Mouse (Mus musculus) cerebellum, adult 2 months (tissue): ENCODE data around the gene Megf11. TPM values are rescaled to one million over a fixed set of nuclear protein-coding genes. Genes with fewer than 3 reads are reported as not detected.

ENCODE experiments used
- DNase-seq, 2 experiments: peaks; one replicate each; pipeline ENCODE4 v3.0.0; 2021
- H3K27ac ChIP-seq: fragments of 200-500 bp; 2 replicates; pipeline ENCODE4 v1.5.1; 2012; ENCODE audit warnings: low read length, control low read depth, inconsistent platforms; ENCODE audit not compliant: insufficient read depth
- H3K27me3 ChIP-seq: fragments of 200-500 bp; 2 replicates; pipeline ENCODE4 v1.6.1; 2012; ENCODE audit warnings: inconsistent platforms, mild to moderate bottlenecking, low read length, moderate library complexity; ENCODE audit not compliant: control insufficient read depth, insufficient read depth
- H3K4me1 ChIP-seq: fragments of 200-500 bp; 2 replicates; pipeline ENCODE4 v1.6.1; 2011; ENCODE audit warnings: low read length; ENCODE audit not compliant: control insufficient read depth, insufficient read depth
- H3K4me3 ChIP-seq: fragments of 200-500 bp; replicated peaks from 2 replicates; pipeline ENCODE3; 2011; ENCODE audit warnings: mild to moderate bottlenecking, low read depth, low read length, control low read depth; ENCODE audit not compliant: insufficient read depth
- CTCF ChIP-seq: fragments of 200-500 bp; IDR thresholded peaks from 2 replicates; pipeline ENCODE4 v1.5.1; 2011; ENCODE audit warnings: low read depth, mild to moderate bottlenecking, control low read depth, low read length, moderate library complexity, borderline replicate concordance; ENCODE audit not compliant: insufficient read depth
- POLR2A ChIP-seq: fragments of 200-500 bp; IDR thresholded peaks from 2 replicates; pipeline ENCODE4 v1.6.1; 2011; ENCODE audit warnings: low read length, control low read depth, borderline replicate concordance; ENCODE audit not compliant: insufficient read depth
- WGBS: fragments of 180-500 bp; shearing (Covaris S2); methylation state at CpG from one replicate; pipeline ENCODE4 v1.1.7; 2018; 5-methylcytosine and 5-hydroxymethylcytosine counted together
- polyA plus RNA-seq: library from polyadenylated mRNA; depleted of rRNA; stranded (reverse); fragments of >200 nt; gene quantifications from 2 replicates; pipeline ENCODE4 v1.2.3, GENCODE M21; 2012

Gene Megf11
- polyA plus RNA-seq, 1 experiment, result 66.9 TPM

DNA sequence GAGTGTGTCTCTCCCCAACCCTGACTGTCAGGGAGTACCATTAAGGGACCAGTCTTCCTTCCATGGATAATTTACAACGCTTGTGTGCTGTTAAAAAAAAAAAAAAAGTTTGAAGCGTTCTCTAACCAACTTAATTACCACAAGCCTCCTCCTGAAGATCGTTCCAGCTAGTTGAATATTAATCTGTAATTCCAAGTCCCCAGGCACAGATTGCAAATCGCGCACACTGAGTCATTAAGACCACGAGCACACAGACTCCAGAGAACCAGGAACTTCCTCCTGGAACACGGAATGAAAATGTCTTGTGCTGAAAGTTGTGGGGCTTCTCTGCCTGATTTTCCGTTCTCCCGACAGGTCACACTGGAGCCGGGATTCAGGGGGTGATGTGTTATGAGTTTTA, 234.0 kb downstream of the Megf11 start:
- H3K4me3 ChIP-seq, result no peak overlapping the region
- TF ChIP-seq CTCF (no peak), POLR2A (no peak)
- no peaks in the 10 kb centered on the region for H3K27me3 ChIP-seq
- DNase-seq, result no peak
- WGBS, result 86% methylated on average over 10 of the region's 10 CpGs
- peaks cover 38% of the 10 kb centered on the region for H3K4me1 ChIP-seq
- no peak overlapping the region for H3K27ac ChIP-seq

DNA sequence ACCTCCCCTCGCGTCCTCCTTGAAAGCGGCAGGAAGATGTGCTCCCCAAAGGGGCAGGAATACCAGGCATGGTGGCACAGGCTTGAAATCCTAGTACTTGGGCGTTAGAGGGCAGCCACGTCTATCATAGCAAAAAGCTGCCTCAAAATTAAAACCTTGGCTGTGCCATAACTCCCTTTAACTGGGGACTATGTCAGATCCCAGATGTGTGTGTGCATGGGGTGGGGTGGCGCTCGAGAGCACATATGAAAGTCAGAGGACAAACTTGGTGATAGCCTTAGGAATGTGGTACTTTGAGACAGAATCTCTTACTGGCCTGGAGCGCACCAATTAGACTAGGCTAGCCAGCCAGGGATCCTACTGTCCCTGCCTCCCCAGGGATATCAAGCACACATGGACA, 235.2 kb downstream of the Megf11 start:
- H3K4me1 ChIP-seq, result peaks cover 41% of the 10 kb centered on the region
- TF ChIP-seq CTCF (no peak), POLR2A (no peak)
- peak overlapping the region; percentile 40; the same call in 1 of the 2 replicates for H3K27ac ChIP-seq
- no peak for DNase-seq
- H3K27me3 ChIP-seq, result no peaks in the 10 kb centered on the region
- no peak overlapping the region for H3K4me3 ChIP-seq
- 83% methylated on average over 8 of the region's 8 CpGs for WGBS

DNA sequence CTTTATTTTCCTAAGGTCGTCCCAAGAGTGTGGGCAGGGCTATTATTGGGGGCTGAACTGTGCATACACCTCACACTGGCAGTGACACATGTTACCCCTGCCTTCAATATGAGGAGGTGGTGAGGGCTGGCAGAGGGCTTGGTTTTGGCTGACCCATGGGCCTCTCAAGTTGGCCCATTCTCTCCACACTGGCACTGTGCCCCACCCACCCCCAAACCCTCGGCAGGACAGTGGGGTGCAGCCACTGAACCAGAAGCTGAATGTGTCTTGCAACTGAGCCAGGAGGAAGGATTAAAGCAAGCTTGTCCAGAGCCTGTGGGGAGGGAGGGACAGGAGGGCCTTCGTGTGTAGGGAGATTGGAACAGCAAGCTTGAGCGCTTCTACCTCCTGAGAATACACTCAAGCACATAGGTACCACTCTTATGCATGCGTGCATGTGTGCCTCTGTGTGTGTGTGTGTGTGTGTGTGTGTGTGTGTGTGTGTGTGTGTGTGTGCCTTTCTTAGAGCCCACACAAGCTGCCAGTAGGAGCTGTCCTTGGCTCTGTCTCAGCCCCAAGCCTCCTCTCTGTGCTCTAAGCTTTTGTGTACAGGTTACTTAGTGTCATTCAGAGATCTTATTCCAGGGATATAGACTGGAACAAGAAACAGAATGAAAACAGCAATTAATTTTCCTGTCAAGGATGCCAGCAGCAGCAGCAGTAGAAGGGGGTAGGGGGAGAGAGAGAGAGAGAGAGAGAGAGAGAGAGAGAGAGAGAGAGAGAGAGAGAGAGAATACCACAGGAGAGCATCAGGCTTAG, 236.3 kb downstream of the Megf11 start:
- Histone ChIP-seq H3K27me3 (no peaks in the 10 kb centered on the region), H3K4me1 (peaks cover 45% of the 10 kb centered on the region), H3K4me3 (no peak overlapping the region), H3K27ac (peak overlapping the region; percentile 73)
- DNase-seq, result peak; percentile 87 to 91
- TF ChIP-seq POLR2A (no peak), CTCF (no peak)
- WGBS, result 9% methylated on average over 5 of the region's 5 CpGs

DNA sequence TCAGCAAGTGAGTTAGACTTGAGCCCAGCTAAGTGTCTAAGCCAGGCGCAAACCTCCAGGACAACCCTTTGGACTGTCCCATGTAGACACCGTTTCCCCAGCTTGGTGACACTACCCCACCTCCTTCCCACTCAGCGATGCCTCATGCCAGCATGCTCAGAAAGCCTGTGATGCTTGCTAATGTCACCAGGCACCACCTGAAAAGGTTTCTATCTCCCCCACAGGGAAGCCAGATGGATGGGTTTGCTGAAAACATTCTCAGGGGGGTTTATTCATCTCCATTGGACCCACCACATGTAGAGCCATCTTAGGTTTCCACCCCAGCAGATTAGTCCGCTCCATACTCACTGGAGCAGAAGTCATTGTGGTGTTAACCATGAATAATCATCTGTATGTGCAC, 237.9 kb downstream of the Megf11 start:
- TF ChIP-seq CTCF, result no peak
- no peak for TF ChIP-seq POLR2A
- no peaks in the 10 kb centered on the region for H3K27me3 ChIP-seq
- no peak overlapping the region for H3K4me3 ChIP-seq
- peaks cover 55% of the 10 kb centered on the region for H3K4me1 ChIP-seq
- WGBS, result 39% methylated on average over 4 of the region's 4 CpGs
- peak overlapping the region; percentile 73 for H3K27ac ChIP-seq
- DNase-seq, result peak; percentile 55 to 79

DNA sequence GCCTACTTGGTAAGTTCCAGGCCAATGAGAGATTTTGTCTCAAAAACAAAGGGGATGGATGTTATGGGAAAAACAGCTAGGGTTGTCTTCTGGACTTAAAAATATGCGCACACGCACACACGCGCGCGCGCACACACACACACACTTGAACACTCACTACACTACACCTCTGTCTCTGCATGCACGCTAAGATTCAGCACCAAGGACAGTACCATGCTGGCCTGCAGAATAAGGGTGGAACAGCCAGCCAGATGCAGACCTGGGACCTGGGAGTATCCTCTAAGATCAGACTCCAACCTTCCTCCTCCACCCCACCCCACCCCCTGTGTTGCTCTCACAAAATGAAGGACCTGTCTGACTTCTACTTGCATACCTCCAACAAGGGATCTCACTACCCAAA, 239.1 kb downstream of the Megf11 start:
- WGBS, result 91% methylated on average over 8 of the region's 8 CpGs
- Histone ChIP-seq H3K4me1 (peaks cover 63% of the 10 kb centered on the region), H3K27ac (0 out of 2 replicates have a peak overlapping the region, but pooled peaks have one; percentile 11), H3K4me3 (no peak overlapping the region), H3K27me3 (no peaks in the 10 kb centered on the region)
- TF ChIP-seq POLR2A (no peak), CTCF (no peak)
- no peak for DNase-seq

DNA sequence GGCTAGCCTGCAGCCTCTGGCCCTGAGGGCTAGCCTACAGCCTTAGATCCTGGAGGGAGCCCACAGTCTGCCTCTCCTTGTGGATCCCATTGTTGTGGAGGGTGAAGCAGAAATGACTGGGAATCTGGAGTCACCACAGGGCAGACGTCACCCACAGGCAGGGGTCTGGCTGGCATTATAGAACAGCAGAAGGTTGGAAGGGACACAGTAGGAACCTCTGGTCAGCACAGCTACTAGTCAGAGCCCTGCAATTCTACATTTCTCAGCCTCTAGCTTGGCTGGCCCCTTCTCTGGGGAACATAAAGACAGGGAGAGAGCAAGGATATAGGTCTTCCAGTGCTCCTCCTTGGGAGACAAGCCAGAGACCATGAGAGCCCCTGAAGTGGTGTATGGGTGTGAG, 244.4 kb downstream of the Megf11 start:
- DNase-seq, result peak; percentile 45 to 53
- TF ChIP-seq CTCF, result no peak
- TF ChIP-seq POLR2A, result no peak
- H3K27ac ChIP-seq, result peak overlapping the region; percentile 53
- 19% methylated on average over 1 of the region's 1 CpGs for WGBS
- H3K4me3 ChIP-seq, result no peak overlapping the region
- H3K4me1 ChIP-seq, result peaks cover 61% of the 10 kb centered on the region
- no peaks in the 10 kb centered on the region for H3K27me3 ChIP-seq

DNA sequence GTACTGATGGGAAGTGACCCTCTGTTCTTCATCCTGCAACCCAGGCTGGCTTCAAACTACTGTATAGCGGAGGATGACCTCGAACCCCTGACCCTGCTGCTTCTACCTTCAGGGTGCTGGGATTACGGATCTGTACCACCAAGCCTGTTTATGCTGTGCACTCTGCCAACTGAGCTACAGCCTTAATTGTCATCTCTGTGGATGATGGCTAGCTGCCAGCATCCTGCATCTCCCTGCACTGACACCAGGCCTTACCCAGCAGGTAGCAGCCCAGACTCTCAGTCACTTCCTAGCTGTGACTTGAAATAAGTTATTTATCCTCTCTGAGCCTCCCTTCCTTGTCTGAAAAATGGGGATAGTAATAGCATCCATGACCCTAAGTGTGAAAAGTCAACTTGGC, 247.7 kb downstream of the Megf11 start:
- no peak overlapping the region for H3K4me3 ChIP-seq
- 33% methylated on average over 3 of the region's 3 CpGs for WGBS

DNA sequence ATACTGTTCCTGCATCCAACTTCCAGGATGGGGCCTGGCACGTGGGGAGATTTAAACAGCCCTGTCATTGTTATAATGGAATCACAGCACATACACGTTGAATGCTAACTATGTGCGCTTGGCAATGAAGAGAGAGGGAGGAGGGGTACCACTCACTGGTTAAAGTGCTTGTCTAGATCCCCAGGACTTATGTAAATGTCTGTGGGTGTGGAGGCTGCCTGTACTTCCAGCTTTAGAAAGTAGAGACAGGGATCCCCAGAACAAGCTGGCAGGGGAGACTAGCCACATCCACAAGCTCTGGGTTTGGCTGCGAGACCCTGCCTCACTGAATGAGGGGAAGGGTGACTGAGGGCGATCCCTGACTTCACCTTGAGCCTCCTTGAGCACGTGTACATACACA, 250.7 kb downstream of the Megf11 start:
- H3K4me3 ChIP-seq, result no peak overlapping the region
- 63% methylated on average over 6 of the region's 6 CpGs for WGBS
- H3K27ac ChIP-seq, result no peak overlapping the region
- peaks cover 67% of the 10 kb centered on the region for H3K4me1 ChIP-seq
- no peak for DNase-seq
- H3K27me3 ChIP-seq, result no peaks in the 10 kb centered on the region
- no peak for TF ChIP-seq CTCF
- TF ChIP-seq POLR2A, result no peak

More for the DNA sequence above, 247.7 kb downstream of the Megf11 start:
- H3K27ac ChIP-seq, result no peak overlapping the region
- no peaks in the 10 kb centered on the region for H3K27me3 ChIP-seq
- peaks cover 74% of the 10 kb centered on the region for H3K4me1 ChIP-seq
- peak; percentile 61 to 79 for DNase-seq
- TF ChIP-seq POLR2A, result no peak
- no peak for TF ChIP-seq CTCF
